Mouse (Mus musculus) E14TG2a.4 (cell line): ENCODE results near the gene Prpf38b.

Experiments used
- CTCF ChIP-seq: conservative IDR thresholded peaks from 2 replicates; pipeline ENCODE4 v1.5.1; 2014; ENCODE audit warnings: low read length
- NANOG ChIP-seq: IDR thresholded peaks from 2 replicates; pipeline ENCODE4 v1.6.1; 2014; ENCODE audit warnings: borderline replicate concordance, low read length, mixed read lengths
- POU5F1 ChIP-seq: IDR thresholded peaks from 2 replicates; pipeline ENCODE4 v1.6.1; 2014; ENCODE audit warnings: low read length, borderline replicate concordance

DNA sequence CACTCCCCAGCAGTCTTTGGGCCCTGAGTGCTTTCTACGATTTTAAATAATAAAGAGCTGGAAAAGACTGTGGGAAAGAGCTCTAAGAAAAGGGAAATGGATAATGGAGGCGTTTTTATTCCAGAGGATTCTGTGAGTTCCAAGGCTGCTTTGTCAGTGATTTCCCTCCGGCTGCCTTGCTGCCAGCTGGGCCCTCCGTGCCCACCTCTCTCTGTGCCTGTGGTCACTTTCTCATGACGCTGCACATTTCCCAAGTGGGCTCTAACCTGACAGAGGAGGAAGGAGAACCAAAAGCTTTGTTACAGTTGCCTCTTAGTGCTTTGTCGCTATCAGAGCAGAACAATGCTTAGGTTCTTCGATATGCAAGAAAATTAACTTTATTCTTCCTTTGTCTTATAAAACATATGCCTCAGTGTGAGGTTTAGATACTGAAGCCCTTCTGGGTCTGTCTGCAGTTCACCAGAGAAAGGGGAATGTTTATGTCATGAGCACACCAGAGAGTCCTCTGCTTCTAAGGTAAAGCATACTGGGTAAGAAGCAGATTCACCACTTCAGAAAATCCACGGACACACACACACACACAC is 26.7 kb downstream of the Prpf38b start:
- TF ChIP-seq CTCF (no peak), POU5F1 (no peak), NANOG (no peak)
